Mouse (Mus musculus) MEL (cell line): ENCODE measurements at regions not wholly inside any gene's neighbourhood (a gene's known extent, or its start where the extent isn't known, plus 50 kb on each side); places are given as distances from the start of the nearest gene placed in this dataset.

ENCODE experiments used
- BHLHE40 ChIP-seq: IDR thresholded peaks from 2 replicates; pipeline ENCODE4 v1.6.1; 2012; ENCODE audit warnings: low read depth, mild to moderate bottlenecking, inconsistent platforms, low read length, improper control_type of control experiment, borderline replicate concordance
- CTCF ChIP-seq, 3 experiments: IDR thresholded peaks in 2 of 3; conservative IDR thresholded peaks in 1 of 3; 2 replicates each; pipeline ENCODE4 v1.5.1; 2011 to 2012; ENCODE audit warnings: low read length in 3 of 3, low read depth in 2 of 3, mild to moderate bottlenecking in 2 of 3, improper control_type of control experiment in 1 of 3, inconsistent platforms in 1 of 3, mixed read lengths in 1 of 3, moderate library complexity in 1 of 3; ENCODE audit not compliant: control insufficient read depth in 1 of 3, insufficient read depth in 1 of 3, poor library complexity in 1 of 3, severe bottlenecking in 1 of 3
- ETS1 ChIP-seq: IDR thresholded peaks from 2 replicates; pipeline ENCODE4 v1.6.1; 2012; ENCODE audit warnings: low read depth, mild to moderate bottlenecking, inconsistent platforms, low read length, improper control_type of control experiment, moderate library complexity
- GABPA ChIP-seq: IDR thresholded peaks from 2 replicates; pipeline ENCODE4 v1.6.1; 2012; ENCODE audit warnings: low read depth, mild to moderate bottlenecking, inconsistent platforms, low read length, improper control_type of control experiment, moderate library complexity
- GATA1 ChIP-seq: IDR thresholded peaks from 2 replicates; pipeline ENCODE4 v1.6.1; 2011; ENCODE audit warnings: low read depth, low read length, improper control_type of control experiment
- JUND ChIP-seq: IDR thresholded peaks from 2 replicates; pipeline ENCODE4 v1.6.1; 2011; ENCODE audit warnings: low read depth, mild to moderate bottlenecking, improper control_type of control experiment, low read length
- POLR2A ChIP-seq, 2 experiments: IDR thresholded peaks; 2 replicates each; pipeline ENCODE4 v1.6.1; 2011 to 2012; ENCODE audit warnings: low read length in 2 of 2, mild to moderate bottlenecking in 2 of 2, control low read depth in 1 of 2, improper control_type of control experiment in 1 of 2, low read depth in 1 of 2, moderate library complexity in 1 of 2; ENCODE audit not compliant: control insufficient read depth in 1 of 2, insufficient read depth in 1 of 2, poor library complexity in 1 of 2
- ZC3H11A ChIP-seq: IDR thresholded peaks from 2 replicates; pipeline ENCODE4 v1.6.1; 2012; ENCODE audit warnings: low read depth, mild to moderate bottlenecking, inconsistent platforms, low read length, improper control_type of control experiment

- TF ChIP-seq GATA1 (no peak), CTCF (IDR thresholded peaks at IDR 0.05 in 2 of 3, conservative IDR thresholded peaks at IDR 0.05 in 1 of 3; ENCODE audit: control insufficient read depth in 1 of 3, insufficient read depth in 1 of 3, low read depth in 2 of 3, low read length in 3 of 3, poor library complexity in 1 of 3, severe bottlenecking in 1 of 3) (no peak), BHLHE40 (no peak), GABPA (no peak), POLR2A (IDR thresholded peaks at IDR 0.05; ENCODE audit: control insufficient read depth in 1 of 2, insufficient read depth in 1 of 2, low read depth in 1 of 2, low read length in 2 of 2, poor library complexity in 1 of 2) (no peak), ETS1 (no peak), ZC3H11A (no peak), JUND (no peak)
These were observed 779.3 kb upstream of the Pcdh17 start for GRCm38 (mm10) chr14:83664065-83664464.
